Mouse (Mus musculus) kidney, adult 8-10 months (tissue): ENCODE data around the gene Pcnx.
"Not testable (repeated sequence)": the region's sequence is repeated elsewhere in the genome, so short reads cannot be mapped to it uniquely, and the experiment has no call there.

Experiments used
- DNase-seq, 2 experiments: peaks; one replicate each; pipeline ENCODE4 v3.0.0; 2022

The Pcnx gene

DNA sequence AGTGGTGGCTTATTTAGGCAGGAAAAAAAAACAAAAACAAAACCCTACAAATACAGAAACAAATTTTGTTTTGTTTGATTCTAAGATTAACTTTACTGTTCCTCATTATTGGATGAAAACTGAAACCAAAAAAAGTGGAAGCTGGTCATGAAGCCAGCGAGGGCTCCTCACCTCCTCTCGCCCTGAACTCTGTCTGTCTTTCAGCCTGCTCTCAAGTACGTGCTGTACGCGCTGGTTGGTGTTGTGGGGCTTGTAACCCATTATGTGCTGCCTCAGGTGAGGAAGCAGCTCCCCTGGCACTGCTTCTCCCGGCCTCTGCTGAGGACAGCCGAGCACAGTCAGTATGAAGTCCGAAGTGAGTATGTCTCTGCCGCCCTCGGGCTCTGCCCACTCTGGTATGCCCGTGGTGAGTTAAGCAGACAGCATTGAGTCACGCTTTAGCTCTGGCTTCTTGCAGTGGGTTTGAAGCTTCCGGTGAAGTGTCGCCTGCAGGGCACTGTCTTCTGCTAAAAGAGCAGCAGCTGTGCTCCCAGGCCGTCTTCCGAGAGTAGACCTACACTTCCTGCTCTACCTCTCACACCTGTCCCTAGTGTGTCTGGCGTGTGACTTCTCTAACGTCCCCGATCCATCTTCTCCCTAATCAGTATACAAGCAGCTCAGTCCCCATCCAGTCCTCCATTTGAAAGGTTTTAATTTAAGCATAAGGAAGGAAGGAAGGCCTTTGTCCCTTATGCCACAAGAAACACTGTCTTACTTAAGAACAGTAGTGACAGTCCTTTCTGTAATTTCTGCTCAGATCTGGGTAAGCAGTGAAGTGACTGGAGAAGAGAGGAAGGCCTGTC lies 111.4 kb downstream of the Pcnx start:
- no peak for DNase-seq

DNA sequence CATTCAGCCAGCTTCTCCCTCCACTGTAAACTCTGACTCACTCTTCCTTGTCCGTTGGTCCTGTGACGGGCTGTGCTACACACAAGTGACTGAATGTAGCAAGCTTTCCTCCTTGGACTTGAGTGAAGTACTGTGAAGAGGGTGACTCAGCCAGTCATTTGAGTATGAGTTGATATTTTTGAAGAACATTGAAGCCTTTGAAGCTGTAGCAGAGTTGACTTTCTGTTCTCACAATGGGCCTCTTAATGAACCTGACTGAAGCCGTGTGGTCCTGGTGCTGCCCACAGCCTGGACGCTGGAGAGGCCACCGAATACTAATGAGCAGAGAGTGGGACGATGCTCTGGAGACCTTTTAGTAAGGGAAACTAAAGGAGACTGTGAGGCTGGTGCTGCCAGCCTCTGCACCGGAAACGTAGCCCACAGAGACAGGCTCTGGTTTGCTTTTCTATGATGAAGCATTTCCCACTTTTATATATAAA lies 112.1 kb downstream of the Pcnx start:
- DNase-seq = no peak

DNA sequence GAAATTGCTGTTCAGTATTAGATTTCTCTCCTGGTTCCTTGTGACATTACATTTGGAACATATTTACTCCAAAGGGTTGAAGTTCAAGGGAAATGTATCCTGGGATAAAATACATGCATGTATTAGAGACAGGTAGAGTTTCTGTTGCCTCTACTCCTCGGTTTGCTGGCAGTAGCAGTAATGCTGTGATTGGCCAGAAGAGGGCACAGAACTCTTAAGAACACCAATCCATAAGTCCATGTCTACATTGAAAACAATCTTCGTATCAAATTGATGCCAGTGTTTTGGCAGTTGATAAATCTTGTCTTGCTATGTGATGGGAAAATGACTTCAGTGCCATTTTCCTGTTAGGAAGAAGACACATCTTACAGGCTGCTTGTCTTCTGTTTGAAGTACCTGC lies 115.0 kb downstream of the Pcnx start:
- peak in 1 of 2 experiments; percentile 53 for DNase-seq

DNA sequence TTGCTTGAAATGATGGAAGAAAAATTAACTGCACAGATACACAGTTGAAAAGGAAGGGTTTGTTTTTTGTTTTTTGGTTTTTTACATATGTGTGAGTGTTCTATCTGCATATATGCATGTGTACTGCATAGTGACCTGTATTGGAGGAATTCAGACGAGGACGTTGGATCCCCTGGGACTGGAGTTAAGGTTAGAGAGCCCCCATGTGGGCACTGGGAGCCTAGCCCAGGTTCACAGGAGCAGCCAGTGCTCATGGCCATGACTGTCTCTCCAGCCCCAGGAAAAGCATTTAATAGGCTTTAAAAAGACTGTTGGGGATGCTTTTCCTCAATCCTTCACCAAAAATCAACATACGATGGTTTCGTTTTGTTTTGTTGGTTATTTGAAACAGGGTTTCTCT lies 117.5 kb downstream of the Pcnx start:
- no peak for DNase-seq

DNA sequence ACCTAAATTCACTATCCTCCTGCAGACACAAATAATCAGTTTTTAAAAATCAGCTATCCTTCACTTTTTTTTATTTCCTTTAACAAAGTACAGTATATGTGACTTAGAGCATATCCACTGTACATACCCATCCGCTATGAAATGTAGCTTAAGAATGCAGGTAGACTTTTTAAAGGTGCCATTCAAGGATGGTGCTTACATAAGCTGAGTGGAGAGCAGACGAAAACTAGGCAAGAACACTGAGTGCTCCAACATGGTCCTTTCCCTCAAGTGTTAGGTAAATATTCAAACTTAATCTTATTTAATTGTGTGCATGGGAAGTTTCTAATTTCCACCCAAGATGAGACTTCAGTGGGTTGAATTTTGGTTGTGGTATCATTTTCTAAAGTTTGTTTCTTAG lies 119.5 kb downstream of the Pcnx start:
- DNase-seq = no peak

DNA sequence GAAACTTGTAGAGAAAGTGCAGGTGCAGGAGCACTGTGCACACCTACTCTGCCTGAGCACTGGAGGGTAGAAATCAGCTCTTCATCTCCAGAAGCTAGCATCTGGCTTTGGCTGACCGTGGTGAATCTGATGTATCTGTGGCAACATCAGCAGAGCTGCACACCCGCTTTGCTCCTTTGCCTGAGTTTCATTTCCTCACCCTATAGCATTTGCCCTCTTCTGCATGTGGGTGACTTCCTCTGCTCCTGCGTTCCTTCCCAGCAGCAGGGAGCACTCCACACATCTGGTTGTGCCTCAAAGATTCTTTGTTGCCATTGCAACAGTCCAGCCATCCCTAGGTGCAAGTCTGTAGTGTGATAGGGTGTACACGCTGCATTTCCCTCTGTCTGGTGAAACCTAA lies 132.3 kb downstream of the Pcnx start:
- no peak for DNase-seq

DNA sequence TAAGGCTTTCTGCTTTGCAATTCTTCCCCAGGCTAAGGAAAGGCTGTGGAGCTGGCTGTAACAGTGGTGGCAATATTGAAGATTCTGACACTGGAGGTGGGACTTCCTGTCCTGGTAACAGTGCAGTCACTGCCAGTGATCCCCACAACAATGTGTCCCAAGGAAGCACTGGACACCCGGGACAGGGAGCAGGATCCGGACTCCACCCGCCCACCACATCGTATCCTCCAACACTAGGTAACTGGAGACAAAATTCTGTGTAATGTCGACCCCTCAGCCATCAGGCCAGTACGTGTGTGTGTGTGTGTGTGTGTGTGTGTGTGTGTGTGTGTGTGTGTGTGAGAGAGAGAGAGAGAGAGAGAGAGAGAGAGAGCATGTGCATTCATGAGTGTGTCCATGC lies 133.2 kb downstream of the Pcnx start:
- no peak for DNase-seq

DNA sequence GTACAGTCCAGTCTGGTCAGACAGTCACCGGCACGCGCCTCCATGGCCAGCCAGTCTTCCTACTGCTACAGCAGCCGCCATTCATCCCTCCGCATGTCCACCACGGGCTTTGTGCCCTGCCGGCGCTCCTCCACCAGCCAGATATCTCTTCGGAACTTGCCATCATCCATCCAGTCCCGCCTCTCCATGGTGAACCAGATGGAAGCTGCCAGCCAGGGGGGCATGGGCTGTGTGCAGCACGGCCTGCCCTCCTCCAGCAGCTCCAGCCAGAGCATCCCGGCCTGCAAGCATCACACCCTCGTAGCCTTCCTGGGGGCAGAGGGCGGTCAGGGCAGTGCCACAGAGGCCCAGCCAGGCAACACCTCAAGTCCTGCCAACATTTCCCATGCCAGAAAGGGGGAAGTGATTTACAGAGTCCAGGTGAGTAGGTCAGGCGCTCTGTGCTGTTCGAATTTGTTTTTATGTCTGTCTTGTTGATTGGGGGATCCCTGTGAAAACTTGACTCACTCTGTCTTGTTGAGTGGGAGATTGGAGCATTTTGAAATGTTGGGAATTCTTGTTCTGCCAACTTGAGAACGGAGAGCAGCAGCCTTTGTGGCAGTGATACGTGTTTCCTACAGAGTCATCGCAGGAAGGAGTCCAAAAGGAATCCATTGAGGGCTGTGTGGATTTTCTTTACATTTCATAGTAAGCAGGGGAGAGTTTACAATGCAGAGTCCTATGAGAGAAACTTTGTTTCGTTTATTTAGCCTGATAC lies 135.3 kb downstream of the Pcnx start:
- DNase-seq = no peak

DNA sequence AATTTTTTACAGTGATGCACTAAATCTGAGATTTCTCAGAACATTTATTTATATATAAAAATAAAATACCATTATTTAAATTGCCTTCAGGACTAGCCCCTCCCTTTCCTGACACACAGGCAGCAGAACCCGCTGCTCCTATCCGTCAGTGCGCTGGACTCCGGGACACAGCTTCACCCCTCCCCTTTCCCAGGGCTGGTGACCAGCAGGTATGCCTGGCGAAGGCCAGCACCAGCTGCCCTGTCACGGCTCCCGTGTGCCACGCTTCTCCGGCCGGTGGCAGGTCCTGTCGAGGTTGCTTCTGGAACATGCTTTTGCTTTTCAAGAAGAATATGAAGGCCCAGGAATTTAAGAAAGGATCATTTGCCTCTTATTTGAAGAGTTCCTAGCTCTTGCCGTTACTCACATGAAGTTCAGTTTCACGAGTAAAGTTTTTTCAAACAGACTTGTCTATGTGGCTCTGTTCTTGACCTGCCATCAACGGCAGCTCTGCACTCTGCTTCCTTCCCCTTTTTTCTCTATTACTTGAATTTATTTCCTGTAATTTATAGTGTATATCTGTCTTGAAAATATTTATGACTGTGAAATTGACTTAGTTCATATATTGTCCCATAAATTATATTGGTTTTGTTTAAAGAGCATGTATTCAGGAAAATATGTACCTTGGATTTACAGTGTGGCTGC lies 137.0 kb downstream of the Pcnx start:
- DNase-seq = peak in 1 of 2 experiments; percentile 8

DNA sequence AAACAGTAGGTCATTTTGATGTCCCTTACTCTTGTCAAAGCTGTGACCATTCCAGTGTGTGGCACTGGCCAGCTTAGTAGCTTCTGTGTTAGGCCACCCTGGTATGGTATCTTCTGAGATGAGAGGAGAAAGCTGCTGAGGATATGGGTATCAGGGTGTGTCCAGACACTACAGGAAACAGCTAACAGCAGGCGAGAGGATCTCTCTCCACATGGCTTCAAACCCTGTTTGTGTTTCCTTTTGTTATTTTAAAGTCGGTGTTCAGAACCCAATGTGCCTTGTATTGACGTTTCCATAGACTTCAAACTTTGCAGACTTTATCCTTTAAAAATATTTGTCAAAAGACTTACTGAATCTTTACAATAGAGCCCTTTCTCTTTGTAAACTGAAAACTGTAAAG lies 137.7 kb downstream of the Pcnx start:
- DNase-seq = no peak

DNA sequence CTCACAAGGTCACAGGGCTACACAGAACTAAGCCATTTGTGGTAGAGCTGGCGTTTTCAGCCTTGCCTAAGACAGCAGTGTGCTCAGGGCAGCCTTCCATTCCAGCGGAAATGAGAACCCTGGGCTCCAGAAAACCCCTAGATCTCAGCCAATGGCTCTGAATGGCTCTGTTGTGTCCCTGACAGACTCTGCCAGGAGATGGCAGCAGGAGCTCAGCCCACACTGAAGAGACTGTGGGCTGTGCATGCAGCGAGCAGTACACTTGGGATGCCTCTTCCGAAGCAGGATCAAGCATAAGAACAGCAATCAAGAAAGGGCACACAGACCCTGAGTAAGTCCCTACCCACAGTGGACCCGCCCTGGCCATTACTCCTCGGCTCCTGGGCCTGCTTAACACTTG lies 142.9 kb downstream of the Pcnx start:
- not testable (repeated sequence) for DNase-seq

DNA sequence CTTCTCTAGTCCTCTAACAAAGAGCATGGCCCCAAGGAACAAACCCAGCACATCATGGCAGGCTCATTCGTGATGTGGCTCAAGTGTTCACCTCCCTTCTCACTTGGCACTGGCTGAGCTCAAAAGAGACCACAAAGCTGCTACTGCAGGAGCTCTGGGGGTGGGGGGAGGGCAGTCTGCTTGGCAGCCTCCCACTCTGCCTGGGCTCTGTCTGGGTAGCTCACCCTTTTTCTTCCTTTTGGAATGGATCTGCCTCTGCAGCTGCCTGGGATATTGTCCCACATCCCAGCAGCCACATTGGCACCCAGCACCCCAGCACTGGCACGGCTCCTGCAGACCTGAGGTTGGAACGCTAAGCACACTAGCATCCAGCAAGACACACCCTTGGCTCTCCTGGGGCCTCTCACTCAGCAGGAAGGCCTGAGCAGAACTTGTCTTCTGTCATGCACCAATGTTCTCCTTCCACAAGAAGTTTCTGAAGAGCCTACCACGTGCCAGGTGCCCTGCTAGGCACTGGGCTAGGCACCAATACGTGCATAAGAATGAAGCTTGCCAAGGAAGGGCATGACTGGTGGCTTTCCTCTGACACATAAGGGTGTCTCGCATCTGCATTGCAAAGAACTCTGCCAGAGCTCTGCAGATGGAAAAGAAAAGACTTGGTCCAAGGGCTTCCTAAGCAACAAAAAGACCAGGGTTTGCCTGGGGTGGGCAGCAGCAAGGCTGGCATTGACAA lies 166.2 kb downstream of the Pcnx start:
- not testable (repeated sequence) for DNase-seq

DNA sequence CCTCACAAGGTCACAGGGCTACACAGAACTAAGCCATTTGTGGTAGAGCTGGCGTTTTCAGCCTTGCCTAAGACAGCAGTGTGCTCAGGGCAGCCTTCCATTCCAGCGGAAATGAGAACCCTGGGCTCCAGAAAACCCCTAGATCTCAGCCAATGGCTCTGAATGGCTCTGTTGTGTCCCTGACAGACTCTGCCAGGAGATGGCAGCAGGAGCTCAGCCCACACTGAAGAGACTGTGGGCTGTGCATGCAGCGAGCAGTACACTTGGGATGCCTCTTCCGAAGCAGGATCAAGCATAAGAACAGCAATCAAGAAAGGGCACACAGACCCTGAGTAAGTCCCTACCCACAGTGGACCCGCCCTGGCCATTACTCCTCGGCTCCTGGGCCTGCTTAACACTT lies 173.7 kb downstream of the Pcnx start:
- DNase-seq = not testable (repeated sequence)

DNA sequence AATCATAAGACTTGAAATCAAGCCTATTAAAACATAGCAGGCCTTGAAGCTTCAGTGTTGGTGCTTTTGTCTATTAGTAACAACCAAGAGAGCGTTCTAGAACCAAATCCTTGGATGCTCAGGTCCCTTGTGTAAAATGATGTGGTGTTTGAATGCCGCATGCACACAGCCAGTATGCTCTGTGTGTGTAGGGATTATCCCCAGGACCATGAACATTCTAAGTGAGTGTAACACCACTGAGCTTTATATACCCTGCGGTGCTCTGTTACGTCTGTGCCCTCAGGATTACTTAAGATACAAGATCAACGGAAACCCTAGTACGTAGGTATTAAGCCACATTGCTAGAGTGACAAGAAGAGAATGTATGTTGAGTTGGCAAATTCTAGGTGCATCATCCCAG lies 174.2 kb downstream of the Pcnx start:
- not testable (repeated sequence) for DNase-seq

DNA sequence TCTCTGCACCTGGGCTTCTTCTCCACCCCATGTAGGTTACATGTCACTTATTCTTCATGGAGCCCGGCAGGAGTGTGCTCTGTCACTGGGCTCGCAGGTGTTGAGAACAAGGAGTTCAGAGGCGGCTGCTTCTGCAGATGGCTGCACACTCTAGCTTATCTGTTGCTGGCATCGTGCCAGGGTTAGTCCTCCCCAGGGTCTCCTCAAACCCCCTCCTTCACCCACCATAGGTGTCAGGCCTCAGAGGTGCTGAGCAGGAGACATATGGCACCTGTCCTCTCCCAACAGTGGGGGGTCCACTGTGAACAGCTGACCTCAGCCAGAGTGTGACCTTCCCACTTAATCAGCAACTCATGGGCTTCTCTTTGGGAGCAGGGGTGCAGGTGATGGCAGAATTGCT lies 184.3 kb downstream of the Pcnx start:
- DNase-seq = not testable (repeated sequence)
